Mouse (Mus musculus) T-cell, adult 2 months (primary cell): ENCODE data around the gene Scaper.

Experiments used
- DNase-seq: peaks from one replicate; pipeline ENCODE4 v3.0.0; 2022; ENCODE audit warnings: low spot score

The Scaper gene

DNA sequence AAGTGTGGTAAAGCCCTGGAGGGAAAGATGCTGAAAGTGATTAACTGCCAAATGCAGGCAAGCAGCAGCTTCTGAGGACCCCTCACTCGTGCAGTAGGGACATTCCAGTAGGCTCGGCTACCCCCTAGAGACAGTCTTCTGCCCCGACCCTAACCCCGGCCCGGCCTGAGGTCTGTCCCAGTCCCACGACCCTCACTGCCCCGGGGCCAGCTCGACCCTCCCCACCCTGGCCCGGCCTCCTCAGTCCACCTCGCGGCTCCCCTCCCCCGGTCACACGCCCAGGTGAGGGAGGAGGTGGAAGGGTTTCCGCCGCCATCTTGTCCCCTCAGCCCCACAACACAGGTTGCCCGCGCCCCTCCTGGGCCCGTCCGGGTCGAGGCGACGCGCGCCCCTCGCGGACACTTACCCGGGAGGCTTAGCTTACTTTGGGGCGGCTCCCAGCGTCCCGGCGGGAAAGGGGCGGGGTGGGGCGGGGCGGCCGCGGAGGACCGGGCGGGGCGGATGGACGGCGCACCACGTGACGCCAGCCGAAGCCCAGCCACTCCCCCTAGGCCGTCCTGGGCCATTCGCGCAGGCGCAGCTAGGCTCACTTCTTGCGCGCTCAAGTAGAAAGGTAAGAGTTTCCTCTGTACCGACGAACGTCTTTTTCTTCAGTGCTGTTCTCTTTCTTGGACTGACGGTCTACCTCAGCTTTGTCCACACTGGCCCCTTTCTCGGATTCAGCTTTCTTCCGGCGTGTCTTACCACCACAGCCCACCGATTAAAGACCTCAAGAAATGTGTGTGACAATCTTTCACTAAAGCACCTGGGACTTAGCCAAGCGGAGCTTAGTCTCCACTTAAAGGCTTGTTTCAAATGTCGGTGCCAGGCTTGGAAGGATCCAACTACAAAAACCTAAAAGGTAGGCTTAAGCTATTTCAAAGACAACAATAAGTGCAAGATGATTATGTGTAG, at the start of gene Scaper:
Gene Scaper (minus strand): TSS at position 456 of the 954 bp plus-strand sequence.
- peak; percentile 89 for DNase-seq

DNA sequence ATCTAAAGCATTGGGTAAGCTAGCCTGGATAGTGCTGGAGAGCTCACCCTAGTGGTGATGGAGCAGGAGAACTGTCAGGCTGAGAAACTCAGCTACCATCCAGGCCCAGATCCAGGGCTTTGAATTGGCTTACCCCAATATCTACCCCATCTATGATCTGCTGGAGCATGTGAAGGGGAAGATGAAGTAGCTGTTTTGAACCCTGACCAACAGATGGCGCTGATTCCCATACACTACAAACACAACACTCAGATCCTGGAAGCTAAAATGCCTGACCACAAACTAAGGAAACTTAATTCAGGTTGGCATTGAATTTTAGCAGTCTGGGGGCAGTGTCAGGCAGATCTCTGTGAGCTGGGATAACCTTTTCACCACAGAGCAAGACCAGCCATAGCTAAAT, 8.9 kb upstream of the Scaper start:
- peak; percentile 46 for DNase-seq

DNA sequence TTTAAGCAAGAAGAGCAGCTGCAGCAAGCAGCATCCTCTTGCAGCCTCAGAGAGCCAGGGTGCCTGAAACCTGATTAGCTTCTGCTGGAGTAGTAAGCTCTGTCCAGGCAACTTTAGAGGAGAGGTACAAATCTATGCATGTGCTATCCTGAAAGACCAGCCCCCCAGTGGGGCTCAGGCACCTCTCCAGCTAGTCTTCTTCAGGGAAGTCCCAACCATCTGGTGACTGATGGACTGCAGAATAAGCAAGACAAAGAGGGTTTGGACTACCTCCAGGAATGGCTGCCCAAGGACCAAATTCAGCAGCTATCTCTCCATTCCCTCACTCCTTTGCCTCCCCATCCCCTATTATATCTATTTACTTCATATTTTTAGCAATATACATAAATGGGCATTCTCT, 3.4 kb upstream of the Scaper start:
- no peak for DNase-seq

DNA sequence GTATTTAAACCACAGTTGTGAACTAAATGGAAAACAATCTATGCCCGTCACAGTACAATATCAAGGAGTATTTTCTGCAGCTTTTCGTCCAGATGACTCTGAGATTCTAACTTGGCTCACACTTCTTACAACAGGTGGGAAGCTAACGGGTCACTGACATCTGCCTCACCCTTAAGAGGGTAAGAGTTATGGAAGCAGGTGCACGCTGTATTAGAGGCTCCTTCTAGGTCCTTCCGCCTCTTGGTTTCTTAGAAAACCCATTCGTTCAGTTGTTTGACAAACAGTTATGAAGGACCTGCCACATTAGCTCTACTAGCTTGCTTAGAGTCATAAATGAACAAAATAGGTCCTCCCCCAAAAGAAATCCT, 683 bp upstream of the Scaper start:
- DNase-seq, result no peak

DNA sequence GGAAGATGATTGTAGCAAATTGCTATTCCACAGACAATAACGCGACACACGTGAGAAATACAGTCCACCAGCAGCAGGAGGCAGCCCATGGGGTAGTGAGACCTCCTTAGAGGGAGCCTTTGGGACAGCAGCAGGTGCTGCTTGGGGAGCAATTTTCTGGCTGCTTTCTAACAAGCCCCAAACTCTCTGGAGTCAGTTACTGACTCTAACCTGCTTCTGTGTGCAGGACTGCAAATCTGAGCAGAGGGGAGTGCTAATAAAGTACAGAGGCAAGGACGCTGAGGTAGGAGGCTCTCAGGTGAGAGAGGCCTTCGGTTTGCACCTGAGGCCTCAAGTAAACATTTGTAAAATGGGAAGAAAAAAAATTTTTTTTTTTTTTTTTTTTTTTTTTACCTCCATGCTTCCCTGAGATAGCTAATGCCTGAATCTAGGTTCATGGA, 675 bp downstream of the Scaper start:
- peak; percentile 7 for DNase-seq

DNA sequence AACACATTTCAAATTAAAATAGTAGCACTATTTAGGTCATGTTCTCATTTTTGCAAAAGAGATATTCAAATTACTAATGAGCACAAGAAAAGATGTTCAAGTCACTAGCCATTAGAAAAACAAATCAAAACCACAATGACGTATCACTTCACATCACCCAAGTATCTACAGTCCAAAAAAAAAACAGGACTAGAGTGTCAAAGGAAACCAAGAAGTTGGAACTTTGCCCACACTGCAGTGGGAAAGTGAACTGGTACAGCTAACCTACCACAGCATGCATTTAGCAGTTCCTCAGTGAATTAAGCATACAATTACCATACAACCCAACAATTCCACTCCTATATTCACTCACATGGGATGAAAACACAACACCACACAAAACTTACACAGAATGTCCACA, 5.4 kb downstream of the Scaper start:
- DNase-seq, result no peak

DNA sequence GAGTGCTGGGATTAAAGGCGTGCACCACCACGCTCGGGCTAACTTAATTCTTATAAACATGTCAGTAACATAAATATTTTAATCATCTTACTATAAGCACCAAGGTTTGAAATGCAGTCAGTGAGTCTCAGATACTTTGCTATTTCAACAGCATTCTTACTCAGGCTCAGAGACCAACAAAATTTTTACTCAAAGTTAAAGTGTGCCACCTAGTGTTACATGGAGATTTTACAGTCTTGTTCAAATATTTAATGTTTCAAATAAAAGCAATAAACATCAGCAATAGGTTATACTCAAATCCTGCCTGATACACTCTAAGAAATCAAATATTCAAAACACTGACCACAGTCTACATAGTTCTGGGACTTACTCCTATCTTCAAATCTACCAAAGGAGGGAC, 19.3 kb downstream of the Scaper start:
- DNase-seq, result no peak

DNA sequence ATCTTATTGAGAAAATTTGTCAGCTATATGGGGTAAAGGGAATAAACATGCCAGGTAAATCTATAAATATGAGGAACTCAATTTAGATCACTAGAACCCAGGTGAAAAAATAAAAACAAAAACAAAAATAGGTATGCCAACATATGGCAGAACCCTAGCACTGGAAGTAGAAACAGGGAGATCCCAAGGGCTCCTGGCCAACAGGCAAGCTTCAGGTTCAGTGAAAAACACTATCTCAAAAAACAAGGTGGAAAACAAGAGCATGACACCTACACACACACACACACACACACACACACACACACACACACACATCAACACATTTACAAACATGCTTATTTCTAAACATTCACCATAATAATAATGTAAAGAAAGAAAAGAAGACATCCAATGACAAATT, 21.2 kb downstream of the Scaper start:
- DNase-seq, result no peak

DNA sequence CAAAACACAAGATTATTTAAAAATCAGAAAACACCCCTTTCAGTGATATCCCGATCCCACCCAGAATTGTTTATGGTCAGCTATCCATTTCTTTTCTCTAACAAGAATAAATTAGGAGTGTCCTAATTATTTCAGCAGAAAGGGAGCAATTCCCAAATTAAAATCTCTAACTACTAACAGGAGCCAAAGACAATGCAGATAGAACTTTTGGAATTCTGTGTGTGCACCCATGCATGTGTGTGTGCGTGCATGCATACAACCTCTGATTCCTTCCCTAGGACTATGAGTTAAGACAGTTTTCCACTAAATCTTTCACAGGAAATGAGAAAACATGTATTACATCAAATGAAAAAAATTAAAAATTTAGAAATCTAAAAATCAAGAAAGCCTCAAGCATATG, 26.4 kb downstream of the Scaper start:
- DNase-seq, result no peak

DNA sequence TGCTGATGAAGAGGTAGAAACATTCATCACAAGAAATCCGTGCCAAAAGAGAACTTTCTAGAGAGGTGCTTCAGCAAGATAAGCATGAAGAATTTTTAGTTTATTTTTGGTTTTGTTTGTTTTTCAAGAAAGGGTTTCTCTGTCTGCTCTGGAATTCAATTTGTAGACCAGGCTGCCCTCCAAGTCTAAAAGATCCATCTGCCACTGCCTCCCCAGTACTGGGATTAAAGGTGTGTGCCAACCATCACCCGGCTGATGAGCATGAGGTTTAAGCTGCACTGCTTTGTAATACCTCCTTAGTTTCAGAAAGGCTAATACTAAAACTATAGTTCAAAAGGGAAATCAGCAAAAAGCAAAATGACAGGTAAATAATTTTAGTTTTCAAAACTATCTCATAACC, 35.0 kb downstream of the Scaper start:
- no peak for DNase-seq

DNA sequence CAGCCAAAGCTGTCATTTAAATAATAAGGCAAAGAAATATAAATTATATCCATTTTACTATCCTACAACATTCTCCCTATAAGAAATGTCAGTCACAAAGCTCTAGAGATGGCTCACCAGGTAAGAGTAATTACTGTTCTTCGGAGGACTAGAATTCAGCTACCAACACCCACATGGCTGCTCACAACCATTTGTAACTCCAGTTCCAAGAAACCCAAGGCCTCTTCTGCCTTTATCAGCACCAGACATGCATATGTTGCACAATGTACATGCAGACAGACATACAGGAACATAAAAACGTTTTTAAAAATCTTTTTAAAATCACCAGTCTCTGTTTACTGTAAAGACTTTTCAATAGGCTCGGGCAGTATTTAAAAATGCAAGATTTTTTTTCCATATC, 36.3 kb downstream of the Scaper start:
- DNase-seq, result no peak

DNA sequence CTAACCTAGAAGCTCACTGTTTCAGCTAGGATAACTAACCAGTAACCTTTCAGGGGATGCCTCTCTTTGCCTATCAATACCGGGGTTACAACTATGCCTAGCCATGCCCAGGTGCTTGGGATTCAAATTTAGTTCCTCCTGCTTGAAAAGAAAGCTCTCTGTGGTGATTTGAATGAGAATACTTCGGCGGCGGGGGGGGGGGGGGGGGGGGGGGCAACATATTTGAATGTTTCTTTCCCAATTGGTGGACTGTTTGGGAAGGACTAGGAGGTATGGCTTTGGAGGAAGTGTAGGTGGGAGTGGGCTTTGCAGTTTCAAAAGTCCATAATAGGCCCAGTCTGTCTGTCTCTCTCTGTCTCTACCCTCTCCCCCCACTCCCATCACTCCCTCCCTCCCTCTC, 37.4 kb downstream of the Scaper start:
- no peak for DNase-seq

DNA sequence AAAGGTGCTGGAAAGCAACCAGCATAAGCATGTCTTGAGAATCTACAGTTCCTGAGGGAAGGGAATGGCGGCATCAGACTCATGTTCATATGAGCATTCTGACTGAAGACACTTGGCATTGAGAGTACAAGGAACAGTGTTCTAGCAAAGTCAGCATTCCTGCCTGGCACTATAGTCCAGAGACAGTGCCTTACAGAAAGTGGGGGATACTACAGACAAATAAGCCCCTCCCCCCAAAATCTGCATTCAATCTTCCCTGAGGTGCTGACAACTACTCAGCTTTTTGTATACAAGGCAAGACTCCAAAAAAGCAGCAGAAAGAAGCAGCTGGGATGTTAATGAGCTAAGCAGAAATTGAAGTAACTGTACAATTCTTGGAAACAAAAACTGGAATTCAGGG, 59.9 kb downstream of the Scaper start:
- DNase-seq, result no peak

DNA sequence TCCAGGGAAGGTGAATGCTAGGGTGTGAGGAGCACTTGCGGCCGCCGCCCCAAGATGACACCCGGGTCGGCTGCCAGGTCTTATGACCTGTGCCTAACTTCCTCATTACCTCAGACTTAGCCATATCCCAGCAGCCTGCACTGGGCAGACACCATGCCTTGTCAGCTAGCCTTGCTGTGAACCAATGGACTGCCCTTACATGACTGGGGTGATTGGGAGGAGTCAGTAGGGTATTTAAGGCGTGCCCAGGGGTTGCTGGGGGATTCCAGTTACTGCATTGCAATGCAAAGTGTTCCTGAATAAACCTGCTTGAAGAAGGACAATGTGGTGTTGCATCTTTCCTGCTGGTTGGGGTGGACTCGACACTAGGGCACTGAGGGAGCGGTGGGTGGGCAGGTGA, 148.5 kb downstream of the Scaper start:
- DNase-seq, result no peak

DNA sequence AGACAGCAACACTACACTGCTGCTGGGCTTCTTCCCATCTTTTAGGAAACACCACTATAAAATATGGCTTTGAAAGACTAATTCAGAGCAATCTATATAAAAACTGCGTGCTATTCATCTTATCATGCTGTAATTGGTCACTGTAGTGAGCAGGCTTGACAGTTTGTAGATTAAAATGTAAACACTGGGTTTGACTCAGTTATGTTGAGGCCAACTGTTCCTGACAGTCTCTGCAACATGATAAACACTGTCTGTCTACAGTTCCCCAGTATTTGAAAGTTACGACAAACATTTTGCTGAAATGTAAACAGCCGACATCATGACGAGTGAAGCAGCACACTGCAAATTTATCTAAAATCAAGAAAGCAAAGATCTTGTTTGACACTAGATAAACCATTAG, 225.9 kb downstream of the Scaper start:
- DNase-seq, result no peak

DNA sequence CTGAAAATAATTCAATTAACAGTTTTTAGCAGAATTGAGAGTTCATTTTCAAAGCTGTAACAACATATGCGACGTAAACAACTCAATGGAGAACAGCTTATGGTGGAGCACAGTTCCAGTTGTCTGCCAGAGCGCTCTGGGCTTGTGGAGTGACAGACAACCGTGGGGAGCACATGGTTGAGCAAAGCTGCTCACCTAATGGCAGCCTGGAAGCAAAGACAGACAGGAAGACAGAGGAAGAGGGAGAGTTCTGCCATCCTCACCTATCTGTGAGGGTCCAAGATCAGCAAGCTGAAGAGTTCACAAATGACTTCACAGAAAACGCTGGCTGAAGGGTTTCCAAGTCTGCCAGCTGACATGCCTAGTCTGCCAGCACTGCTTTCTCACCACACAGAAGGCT, 227.4 kb downstream of the Scaper start:
- no peak for DNase-seq

DNA sequence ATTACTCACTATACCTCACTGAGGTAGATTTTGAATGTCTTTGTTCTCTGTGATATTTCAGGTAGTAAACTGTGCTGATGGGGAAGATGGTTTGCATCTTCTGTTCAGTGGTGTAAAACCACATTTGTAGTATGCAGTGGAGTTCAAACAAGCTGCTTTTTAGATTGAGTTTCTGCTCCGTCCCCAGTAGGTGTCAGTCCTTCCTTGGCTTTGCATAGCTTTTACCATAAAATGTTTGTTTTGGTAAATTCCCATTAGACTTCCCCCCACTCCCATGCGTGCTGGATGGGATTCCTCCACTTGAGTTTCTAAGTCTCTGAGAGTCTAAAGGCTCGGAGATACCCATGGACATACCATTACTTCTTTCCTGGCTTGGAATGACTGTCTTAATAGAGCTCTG, 231.3 kb downstream of the Scaper start:
- no peak for DNase-seq

DNA sequence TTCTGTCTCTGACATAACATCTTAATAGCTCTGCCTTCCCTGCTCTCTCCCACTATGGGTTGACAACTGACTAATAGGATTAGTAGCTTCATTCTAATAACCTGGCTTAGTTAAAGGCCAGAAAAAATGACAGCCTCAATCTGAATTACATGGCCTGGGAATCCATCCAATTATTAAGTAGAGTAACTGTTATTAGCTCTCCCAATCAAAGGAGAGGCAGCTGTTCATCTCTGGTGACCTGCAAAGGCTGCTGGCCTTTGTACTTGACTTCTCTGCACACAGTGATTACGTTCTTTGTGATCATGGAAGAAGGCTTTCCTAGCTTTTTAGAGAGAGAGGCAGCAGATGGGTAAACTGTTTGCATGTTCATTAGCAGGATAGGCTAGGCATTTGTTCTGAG, 242.6 kb downstream of the Scaper start:
- no peak for DNase-seq

DNA sequence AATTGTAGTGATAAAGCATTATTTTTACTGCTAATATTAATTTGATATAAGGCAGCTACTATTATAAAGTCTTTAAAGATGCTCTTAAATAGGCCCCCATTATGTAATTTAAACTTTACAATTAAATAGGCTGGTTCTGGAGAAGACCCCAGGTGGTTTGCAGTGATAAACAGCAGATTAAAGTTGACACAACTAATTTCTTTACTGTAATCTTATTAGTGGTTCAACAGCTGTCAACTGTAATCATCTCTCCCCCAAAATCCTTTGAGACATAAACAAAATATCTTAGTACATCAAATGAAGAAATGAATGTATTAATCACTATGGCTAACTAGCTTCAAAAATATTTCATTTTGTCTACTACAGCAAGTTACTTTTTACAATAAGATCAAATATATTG, 260.8 kb downstream of the Scaper start:
- DNase-seq, result no peak

DNA sequence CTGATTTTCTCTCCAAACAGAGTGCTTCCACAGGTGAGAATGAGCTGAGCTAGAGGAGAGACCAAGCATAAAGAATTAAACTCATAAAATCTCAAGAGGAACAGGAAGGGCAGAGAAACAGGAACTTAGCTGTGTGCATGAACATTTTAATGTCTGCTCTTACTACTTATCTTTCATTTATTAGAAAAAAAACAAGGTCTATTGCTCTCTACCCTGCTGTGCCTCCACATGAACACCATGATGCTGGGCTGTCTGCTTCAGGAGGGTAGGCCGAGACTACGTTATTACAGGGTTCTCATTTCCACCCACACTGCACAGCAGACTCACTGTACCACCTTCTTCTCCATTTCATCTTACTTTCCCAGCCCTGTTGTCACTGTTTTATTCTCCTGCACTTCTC, 291.5 kb downstream of the Scaper start:
- no peak for DNase-seq

DNA sequence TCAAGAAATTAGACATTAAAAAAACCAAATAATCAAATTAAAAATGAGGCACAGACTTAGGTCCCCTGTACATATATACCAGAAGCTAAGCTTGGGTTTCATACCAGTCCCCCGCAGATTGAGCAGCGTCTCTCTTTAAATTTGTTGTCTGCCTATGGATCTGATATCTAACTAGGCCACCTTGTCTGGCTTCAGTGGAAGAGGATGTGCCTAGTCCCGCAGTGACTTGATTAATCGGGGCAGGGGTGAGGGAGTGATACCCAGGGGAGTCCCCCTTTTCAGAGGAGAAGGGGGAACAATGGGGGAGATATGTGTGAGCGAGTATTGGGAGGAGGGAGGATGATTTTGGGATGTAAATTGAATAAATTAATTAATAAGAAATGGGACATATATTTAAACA, 310.9 kb downstream of the Scaper start:
- DNase-seq, result no peak

DNA sequence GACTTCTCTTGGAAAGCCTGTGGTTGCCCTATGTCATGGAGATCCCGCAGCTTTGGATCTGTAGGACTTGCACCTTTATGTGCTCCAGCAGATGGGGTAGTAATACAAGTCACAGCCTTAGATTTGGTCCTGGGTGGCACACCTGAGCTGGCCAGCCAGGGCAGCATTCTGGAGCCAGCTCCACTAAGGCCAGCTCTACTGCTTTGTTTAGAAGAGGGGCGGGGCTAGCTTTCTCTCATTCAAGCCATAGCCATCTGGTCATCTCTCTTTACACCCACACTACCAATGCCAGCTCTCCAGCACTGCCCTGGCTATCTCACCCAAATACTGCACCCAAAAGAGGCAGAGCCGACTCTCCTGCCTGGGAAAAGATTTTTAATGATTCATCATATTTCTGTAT, 323.2 kb downstream of the Scaper start:
- DNase-seq, result no peak

DNA sequence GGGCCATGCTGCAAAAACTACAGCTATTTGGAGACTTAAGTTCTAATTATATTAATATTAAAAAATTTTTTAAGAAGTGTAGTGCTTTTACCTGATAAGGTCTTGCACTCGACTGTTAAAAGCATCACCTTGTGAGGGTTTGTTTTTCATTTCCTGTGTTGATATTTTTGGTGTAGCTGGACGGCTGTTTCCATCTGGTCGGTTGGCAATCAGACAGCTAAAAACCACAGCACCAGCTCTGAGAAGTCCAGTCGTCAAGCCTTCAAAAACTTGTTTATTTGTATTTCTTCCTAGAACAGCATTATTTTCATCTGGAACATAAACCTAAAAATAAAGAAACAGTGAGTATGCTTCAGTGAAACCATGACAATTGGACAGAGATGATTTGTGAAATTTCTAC, 328.2 kb downstream of the Scaper start:
- no peak for DNase-seq
